Mouse (Mus musculus) midbrain, embryonic 11.5 days (tissue): ENCODE data around the gene Twsg1. TPM values are rescaled to one million over a fixed set of nuclear protein-coding genes. Genes with fewer than 3 reads are reported as not detected.

Experiments
- ATAC-seq: fragments of 200-750 bp; cut with Nextera tagmentation; 2 replicates; pipeline ENCODE4 v1.8.0; 2017; ENCODE audit warnings: moderate TSS enrichment, moderate library complexity; ENCODE audit not compliant: low FRiP score
- DNase-seq: peaks from one replicate; pipeline ENCODE4 v3.0.0; 2015; ENCODE audit warnings: low spot score; ENCODE audit errors: missing footprints
- H3K27ac ChIP-seq: fragments of 300-500 bp; sonication (generic); 2 replicates; pipeline ENCODE4 v1.5.1; 2014; ENCODE audit warnings: low read depth, low read length
- H3K27me3 ChIP-seq: fragments of 300-500 bp; sonication (generic); 2 replicates; pipeline ENCODE4 v1.6.1; 2014; ENCODE audit warnings: mild to moderate bottlenecking, low read length, moderate library complexity, mixed read lengths; ENCODE audit not compliant: control insufficient read depth, insufficient read depth
- H3K36me3 ChIP-seq: fragments of 300-500 bp; sonication (generic); 2 replicates; pipeline ENCODE4 v1.6.1; 2014; ENCODE audit warnings: mild to moderate bottlenecking, low read length, moderate library complexity, mixed read lengths; ENCODE audit not compliant: control insufficient read depth, insufficient read depth
- H3K4me1 ChIP-seq: fragments of 300-500 bp; sonication (generic); 2 replicates; pipeline ENCODE4 v1.6.1; 2014; ENCODE audit warnings: low read length; ENCODE audit not compliant: control insufficient read depth, insufficient read depth
- H3K4me2 ChIP-seq: fragments of 300-500 bp; sonication (generic); 2 replicates; pipeline ENCODE4 v1.6.1; 2014; ENCODE audit warnings: mild to moderate bottlenecking, moderate library complexity
- H3K4me3 ChIP-seq: fragments of 300-500 bp; sonication (generic); 2 replicates; pipeline ENCODE4 v1.5.1; 2014; ENCODE audit warnings: low read depth, low read length
- H3K9ac ChIP-seq: fragments of 300-500 bp; sonication (generic); 2 replicates; pipeline ENCODE4 v1.6.1; 2014; ENCODE audit warnings: low read length
- H3K9me3 ChIP-seq: fragments of 300-500 bp; sonication (generic); 2 replicates; pipeline ENCODE4 v1.6.1; 2016; ENCODE audit warnings: low read length; ENCODE audit not compliant: control insufficient read depth
- WGBS: fragments of 180-500 bp; shearing (Covaris S2); extraction: QIAGEN DNeasy Blood & Tissue Kit; methylation state at CpG from one replicate; pipeline ENCODE4 v1.1.7; 2014; 5-methylcytosine and 5-hydroxymethylcytosine counted together
- polyA plus RNA-seq: library from polyadenylated mRNA; unstranded; fragments of >200 nt; fragmentation: Nextera tagmentation; extraction: Ambion mirVana; gene quantifications from 2 replicates; pipeline ENCODE4 v1.2.1, GENCODE M21; 2014

The Twsg1 gene
- polyA plus RNA-seq, 1 experiment from 2014 or later, result 105 TPM

- H3K36me3 ChIP-seq, result no peaks in the 10 kb centered on the region
- peak overlapping the region; percentile 57 for H3K9ac ChIP-seq
- peak overlapping the region; percentile 79 for H3K4me3 ChIP-seq
- peaks cover 14% of the 10 kb centered on the region for H3K4me1 ChIP-seq
- H3K4me2 ChIP-seq, result peak overlapping the region; percentile 73
- DNase-seq, result no peak
- under 1% methylated on average over 11 of the region's 11 CpGs for WGBS
- H3K27me3 ChIP-seq, result no peaks in the 10 kb centered on the region
- H3K9me3 ChIP-seq, result no peaks in the 10 kb centered on the region
- no peak for ATAC-seq
- peak overlapping the region; percentile 78 for H3K27ac ChIP-seq
These were observed 65.7 kb downstream of the Twsg1 start for GRCm38 (mm10) chr17:65885398-65885696.

DNA sequence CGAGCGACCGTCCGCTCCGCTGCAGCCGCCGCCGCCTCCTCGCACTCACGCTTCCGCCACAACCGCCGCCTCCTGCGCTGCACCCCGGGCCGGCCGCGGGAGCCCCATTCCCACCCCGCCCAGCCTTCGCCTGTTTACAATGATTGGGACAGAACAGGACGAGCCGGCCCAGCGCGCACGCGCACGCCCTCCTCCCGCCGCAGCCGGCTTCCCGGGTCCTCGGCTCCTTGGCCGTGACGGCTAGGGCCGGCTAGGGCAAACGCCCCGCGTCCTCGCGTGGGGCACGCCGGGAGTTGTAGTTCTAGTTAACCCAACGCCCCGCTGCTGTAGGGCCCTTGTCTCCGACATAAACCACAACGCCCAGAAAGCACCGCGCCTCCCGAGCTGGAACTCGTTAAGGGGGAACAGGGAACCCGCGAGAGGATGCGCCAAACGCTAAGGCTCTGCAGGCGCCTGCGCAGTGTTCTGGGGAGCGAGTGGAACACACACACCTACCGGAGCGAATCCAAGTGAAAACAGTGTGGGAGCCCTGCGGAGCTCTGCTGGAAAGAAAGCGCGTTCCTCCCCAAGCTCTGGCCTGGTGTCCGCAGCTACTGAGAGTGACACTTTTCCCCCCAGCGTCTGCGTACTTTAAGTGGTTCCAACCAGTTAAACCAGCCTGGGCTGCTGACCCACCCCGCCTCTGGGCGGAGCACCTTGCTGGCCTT, 66.2 kb downstream of the Twsg1 start:
- ATAC-seq (peak; percentile 99), DNase-seq (peak; percentile 99)
- Histone ChIP-seq H3K36me3 (no peaks in the 10 kb centered on the region), H3K4me1 (peaks cover 14% of the 10 kb centered on the region), H3K4me2 (peak overlapping the region; percentile 91), H3K27ac (peak overlapping the region; percentile 78), H3K27me3 (no peaks in the 10 kb centered on the region), H3K9ac (peak overlapping the region; percentile 79), H3K9me3 (no peaks in the 10 kb centered on the region), H3K4me3 (peak overlapping the region; percentile 79)
- 0% methylated on average over 65 of the region's 67 CpGs for WGBS

DNA sequence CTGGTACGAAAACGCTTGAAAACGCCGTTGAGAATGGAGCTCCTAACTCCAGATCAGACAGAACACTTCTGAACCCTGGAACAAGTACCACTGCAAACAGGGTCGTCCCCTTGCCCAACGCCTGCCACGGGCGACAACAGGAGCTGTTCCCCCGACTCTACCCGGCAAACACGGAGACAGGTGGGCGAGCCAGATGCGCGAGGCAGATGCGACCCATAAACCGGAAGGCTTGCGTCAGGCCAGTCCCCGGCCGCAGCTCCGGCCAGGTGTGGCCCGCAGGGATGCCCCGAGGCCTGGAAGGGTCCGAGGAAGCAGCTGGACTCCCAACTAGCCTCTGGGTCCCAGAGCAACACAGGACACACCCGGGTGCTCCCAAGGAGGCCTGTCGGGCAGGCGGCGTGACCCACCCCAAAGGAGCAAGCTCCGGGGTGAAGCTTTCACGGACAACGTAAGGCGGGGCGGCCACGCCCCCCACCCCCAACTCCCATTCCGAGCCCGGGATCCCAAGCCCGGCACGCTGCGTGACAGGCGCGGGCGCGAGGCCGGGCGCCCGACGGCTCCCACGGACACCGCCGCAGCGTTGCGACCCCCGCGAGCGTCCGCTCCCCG, 66.9 kb downstream of the Twsg1 start:
- Histone ChIP-seq H3K27ac (0 out of 2 replicates have a peak overlapping the region, but pooled peaks have one; percentile 60), H3K27me3 (no peaks in the 10 kb centered on the region), H3K9ac (peak overlapping the region; percentile 79), H3K36me3 (no peaks in the 10 kb centered on the region), H3K9me3 (no peaks in the 10 kb centered on the region), H3K4me3 (peak overlapping the region; percentile 79), H3K4me2 (peak overlapping the region; percentile 91), H3K4me1 (peaks cover 14% of the 10 kb centered on the region)
- WGBS, result under 1% methylated on average over 54 of the region's 56 CpGs
- ATAC-seq (peak; percentile 62; the same call in 1 of the 2 replicates), DNase-seq (peak; percentile 95)

- H3K27me3 ChIP-seq, result no peaks in the 10 kb centered on the region
- no peaks in the 10 kb centered on the region for H3K36me3 ChIP-seq
- no peaks in the 10 kb centered on the region for H3K4me1 ChIP-seq
- ATAC-seq, result no peak
- H3K27ac ChIP-seq, result no peak overlapping the region
- no peaks in the 10 kb centered on the region for H3K9me3 ChIP-seq
- no peak overlapping the region for H3K4me2 ChIP-seq
- 73% methylated on average over 6 of the region's 6 CpGs for WGBS
- H3K4me3 ChIP-seq, result no peak overlapping the region
- peak; percentile 66 for DNase-seq
- no peak overlapping the region for H3K9ac ChIP-seq
These were observed 74.0 kb downstream of the Twsg1 start for GRCm38 (mm10) chr17:65877026-65877425.

- ATAC-seq, result no peak
These were observed 77.2 kb downstream of the Twsg1 start for GRCm38 (mm10) chr17:65873834-65874233.

DNA sequence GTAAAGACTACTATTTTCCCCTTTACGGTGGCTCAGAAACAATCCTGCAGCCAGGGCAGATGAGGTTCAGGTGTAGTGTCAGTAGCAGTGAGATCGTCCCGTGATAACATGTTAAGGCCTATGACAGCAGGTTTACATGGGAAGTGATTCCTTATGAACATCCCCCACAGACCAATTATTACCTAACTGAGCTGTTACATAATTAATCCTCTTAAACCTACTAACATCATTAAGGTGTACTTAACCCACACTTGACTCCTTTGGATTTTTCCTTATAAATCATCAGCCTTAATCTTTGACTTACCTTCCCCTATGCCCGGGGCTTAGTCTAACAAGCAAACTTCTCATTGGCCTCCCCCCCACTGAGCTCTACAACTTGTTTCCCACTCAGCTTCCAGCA, 77.9 kb downstream of the Twsg1 start:
- H3K4me2 ChIP-seq, result no peak overlapping the region
- 84% methylated on average over 4 of the region's 4 CpGs for WGBS
- ATAC-seq, result no peak
- no peaks in the 10 kb centered on the region for H3K9me3 ChIP-seq
- H3K27me3 ChIP-seq, result no peaks in the 10 kb centered on the region
- H3K4me3 ChIP-seq, result no peak overlapping the region
- no peak overlapping the region for H3K27ac ChIP-seq
- DNase-seq, result peak; percentile 2
- H3K9ac ChIP-seq, result no peak overlapping the region
- no peaks in the 10 kb centered on the region for H3K36me3 ChIP-seq
- H3K4me1 ChIP-seq, result no peaks in the 10 kb centered on the region

More at GRCm38 (mm10) chr17:65873834-65874233, 77.2 kb downstream of the Twsg1 start:
- Histone ChIP-seq H3K27me3 (no peaks in the 10 kb centered on the region), H3K4me1 (no peaks in the 10 kb centered on the region), H3K4me3 (no peak overlapping the region), H3K4me2 (no peak overlapping the region), H3K9ac (no peak overlapping the region), H3K27ac (no peak overlapping the region), H3K9me3 (no peaks in the 10 kb centered on the region), H3K36me3 (no peaks in the 10 kb centered on the region)
- DNase-seq, result peak; percentile 37
- WGBS, result 90% methylated on average over 11 of the region's 11 CpGs

GRCm38 (mm10) chr17:65872652-65873051, 78.4 kb downstream of the Twsg1 start:
- 30% methylated on average over 6 of the region's 6 CpGs for WGBS
- peak; percentile 87 for DNase-seq
- Histone ChIP-seq H3K4me1 (no peaks in the 10 kb centered on the region), H3K4me3 (no peak overlapping the region), H3K4me2 (no peak overlapping the region), H3K27me3 (no peaks in the 10 kb centered on the region), H3K9me3 (no peaks in the 10 kb centered on the region), H3K9ac (no peak overlapping the region), H3K36me3 (no peaks in the 10 kb centered on the region), H3K27ac (no peak overlapping the region)
- peak; percentile 65; the same call in 1 of the 2 replicates for ATAC-seq

DNA sequence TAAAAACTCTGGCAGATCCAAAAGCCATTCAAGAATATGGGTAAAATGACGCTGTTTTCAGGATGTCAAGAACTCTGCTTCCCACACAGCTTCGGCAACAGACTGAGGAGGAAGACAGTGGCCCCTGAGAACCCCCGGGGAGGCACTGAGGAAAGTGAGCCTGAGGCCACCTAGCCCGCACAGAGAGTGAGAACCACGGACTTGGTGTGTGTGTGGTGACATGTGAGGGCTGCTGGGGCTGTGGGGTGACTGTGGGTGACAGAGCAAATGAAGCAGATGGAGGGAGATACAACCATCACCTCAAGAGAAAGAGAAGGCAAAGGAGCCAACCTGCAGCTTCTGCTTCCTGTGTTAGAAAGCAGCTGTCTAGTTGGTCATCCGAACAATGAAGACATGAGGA, 79.0 kb downstream of the Twsg1 start:
- no peak overlapping the region; the same call in 1 of the 2 replicates for H3K27ac ChIP-seq
- H3K27me3 ChIP-seq, result no peaks in the 10 kb centered on the region
- H3K9me3 ChIP-seq, result no peaks in the 10 kb centered on the region
- no peak overlapping the region for H3K9ac ChIP-seq
- no peak overlapping the region for H3K4me2 ChIP-seq
- H3K36me3 ChIP-seq, result no peaks in the 10 kb centered on the region
- 80% methylated on average over 6 of the region's 6 CpGs for WGBS
- no peak overlapping the region for H3K4me3 ChIP-seq
- DNase-seq (peak; percentile 47), ATAC-seq (no peak)
- no peaks in the 10 kb centered on the region for H3K4me1 ChIP-seq
